Mouse (Mus musculus) myocyte (in vitro differentiated cells): ENCODE measurements at regions not wholly inside any gene's neighbourhood (a gene's known extent, or its start where the extent isn't known, plus 50 kb on each side); places are given as distances from the start of the nearest gene placed in this dataset.
"Not testable (repeated sequence)": the region's sequence is repeated elsewhere in the genome, so short reads cannot be mapped to it uniquely, and the experiment has no call there.

Source experiments
- H3K27me3 ChIP-seq: one replicate; pipeline ENCODE4 v1.6.1; 2011; ENCODE audit not compliant: control insufficient read depth, insufficient read depth, insufficient read length
- H3K36me3 ChIP-seq: one replicate; pipeline ENCODE4 v1.6.1; 2011; ENCODE audit not compliant: control insufficient read depth, insufficient read depth
- H3K4me2 ChIP-seq: one replicate; pipeline ENCODE4 v1.6.1; 2011; ENCODE audit warnings: low read depth, control low read depth
- H3K4me3 ChIP-seq: one replicate; pipeline ENCODE4 v1.5.1; 2011; ENCODE audit warnings: mild to moderate bottlenecking, control low read depth, moderate library complexity
- H3K79me2 ChIP-seq: one replicate; pipeline ENCODE4 v1.6.1; 2011; ENCODE audit not compliant: control insufficient read depth, insufficient read depth
- H3ac ChIP-seq: one replicate; pipeline ENCODE4 v1.6.1; 2011; ENCODE audit not compliant: control insufficient read depth, insufficient read length
- CEBPB ChIP-seq: IDR thresholded peaks from 2 replicates; pipeline ENCODE4 v1.6.1; 2011; ENCODE audit warnings: mild to moderate bottlenecking, moderate library complexity; ENCODE audit not compliant: poor library complexity, insufficient read depth, severe bottlenecking
- E2F4 ChIP-seq: IDR thresholded peaks from one replicate; pipeline ENCODE4 v1.6.1; 2011; ENCODE audit warnings: mild to moderate bottlenecking, control low read depth, moderate library complexity; ENCODE audit not compliant: insufficient read depth
- MAX ChIP-seq: IDR thresholded peaks from one replicate; pipeline ENCODE4 v1.6.1; 2011; ENCODE audit warnings: low read depth, mild to moderate bottlenecking, control low read depth
- MYOD1 ChIP-seq, 3 experiments: IDR thresholded peaks; one replicate each; pipeline ENCODE4 v1.6.1; 2011; ENCODE audit warnings: control low read depth in 2 of 3, low read depth in 2 of 3, mild to moderate bottlenecking in 2 of 3, moderate library complexity in 1 of 3; ENCODE audit not compliant: insufficient read length in 2 of 3, control insufficient read depth in 1 of 3
- MYOG ChIP-seq, 3 experiments: IDR thresholded peaks; one replicate each; pipeline ENCODE4 v1.6.1; 2011; ENCODE audit warnings: control low read depth in 2 of 3, low read depth in 2 of 3, mild to moderate bottlenecking in 2 of 3; ENCODE audit not compliant: insufficient read length in 2 of 3, control insufficient read depth in 1 of 3, insufficient read depth in 1 of 3
- POLR2A ChIP-seq: IDR thresholded peaks from one replicate; pipeline ENCODE4 v1.6.1; 2011; ENCODE audit warnings: low read depth, mild to moderate bottlenecking, control low read depth, moderate library complexity; ENCODE audit not compliant: insufficient read length
- POLR2AphosphoS2 ChIP-seq: IDR thresholded peaks from one replicate; pipeline ENCODE4 v1.6.1; 2011; ENCODE audit warnings: low read depth, control low read depth; ENCODE audit not compliant: insufficient read length
- REST ChIP-seq: IDR thresholded peaks from one replicate; pipeline ENCODE4 v1.6.1; 2011; ENCODE audit warnings: mild to moderate bottlenecking, control low read depth, moderate library complexity; ENCODE audit not compliant: insufficient read depth, insufficient read length
- SRF ChIP-seq: IDR thresholded peaks from one replicate; pipeline ENCODE4 v1.6.1; 2011; ENCODE audit warnings: low read depth; ENCODE audit not compliant: control insufficient read depth, insufficient read length
- TCF12 ChIP-seq: IDR thresholded peaks from one replicate; pipeline ENCODE4 v1.6.1; 2011; ENCODE audit warnings: mild to moderate bottlenecking, control low read depth; ENCODE audit not compliant: poor library complexity, insufficient read depth, severe bottlenecking
- TCF3 ChIP-seq: IDR thresholded peaks from one replicate; pipeline ENCODE4 v1.6.1; 2011; ENCODE audit warnings: low read depth, control low read depth; ENCODE audit not compliant: insufficient read length
- USF1 ChIP-seq: IDR thresholded peaks from one replicate; pipeline ENCODE4 v1.6.1; 2011; ENCODE audit warnings: low read depth, mild to moderate bottlenecking, control low read depth, moderate library complexity

GRCm38 (mm10) chrX:77422206-77422605 is 88.6 kb upstream of the Tbl1x start:
- Histone ChIP-seq H3K27me3 (no peaks in the 10 kb centered on the region), H3K79me2 (no peaks in the 10 kb centered on the region), H3K4me2 (no peak overlapping the region), H3K36me3 (no peaks in the 10 kb centered on the region), H3ac (no peak overlapping the region), H3K4me3 (no peak overlapping the region)
- TF ChIP-seq MYOD1 (IDR thresholded peaks at IDR 0.05; ENCODE audit: control insufficient read depth in 1 of 3, insufficient read length in 2 of 3, low read depth in 2 of 3) (no peak), MAX (no peak)

GRCm38 (mm10) chrX:77424792-77425727 is 85.8 kb upstream of the Tbl1x start:
- Histone ChIP-seq H3K4me3 (no peak overlapping the region), H3K36me3 (no peaks in the 10 kb centered on the region), H3K79me2 (no peaks in the 10 kb centered on the region), H3K4me2 (no peak overlapping the region), H3ac (no peak overlapping the region), H3K27me3 (no peaks in the 10 kb centered on the region)
- TF ChIP-seq REST, result no peak
- no peak for TF ChIP-seq CEBPB
- TF ChIP-seq SRF, result no peak
- no peak for TF ChIP-seq POLR2A
- TF ChIP-seq MAX, result no peak
- no peak for TF ChIP-seq POLR2AphosphoS2
- TF ChIP-seq E2F4, result no peak
- TF ChIP-seq TCF12, result no peak
- no peak for TF ChIP-seq USF1
- TF ChIP-seq MYOD1 (IDR thresholded peaks at IDR 0.05; ENCODE audit: control insufficient read depth in 1 of 3, insufficient read length in 2 of 3, low read depth in 2 of 3), result no peak
- no peak for TF ChIP-seq TCF3
- TF ChIP-seq MYOG (IDR thresholded peaks at IDR 0.05; ENCODE audit: control insufficient read depth in 1 of 3, insufficient read depth in 1 of 3, insufficient read length in 2 of 3, low read depth in 2 of 3), result no peak

- H3K36me3 ChIP-seq, H3K4me3 ChIP-seq, H3ac ChIP-seq, H3K27me3 ChIP-seq, H3K79me2 ChIP-seq, H3K4me2 ChIP-seq: not testable (repeated sequence)
These were observed 85.1 kb upstream of the Tbl1x start for GRCm38 (mm10) chrX:77425728-77426102.

- not testable (repeated sequence) for H3K79me2 ChIP-seq, H3K4me3 ChIP-seq, H3ac ChIP-seq, H3K36me3 ChIP-seq, H3K4me2 ChIP-seq, H3K27me3 ChIP-seq
These were observed 84.0 kb upstream of the Tbl1x start for GRCm38 (mm10) chrX:77426836-77427235.

- Histone ChIP-seq H3ac (no peak overlapping the region), H3K4me3 (no peak overlapping the region), H3K36me3 (no peaks in the 10 kb centered on the region), H3K79me2 (no peaks in the 10 kb centered on the region), H3K27me3 (no peaks in the 10 kb centered on the region), H3K4me2 (peak overlapping the region; percentile 53)
- TF ChIP-seq TCF12, result no peak
- TF ChIP-seq E2F4, result no peak
- TF ChIP-seq MYOG (IDR thresholded peaks at IDR 0.05; ENCODE audit: control insufficient read depth in 1 of 3, insufficient read depth in 1 of 3, insufficient read length in 2 of 3, low read depth in 2 of 3), result no peak
- TF ChIP-seq SRF, result no peak
- TF ChIP-seq MYOD1 (IDR thresholded peaks at IDR 0.05; ENCODE audit: control insufficient read depth in 1 of 3, insufficient read length in 2 of 3, low read depth in 2 of 3), result no peak
- TF ChIP-seq USF1, result no peak
- TF ChIP-seq MAX, result no peak
- no peak for TF ChIP-seq TCF3
- no peak for TF ChIP-seq CEBPB
- no peak for TF ChIP-seq POLR2A
- TF ChIP-seq POLR2AphosphoS2, result no peak
- TF ChIP-seq REST, result no peak
These were observed 78.7 kb upstream of the Tbl1x start for GRCm38 (mm10) chrX:77432001-77432565.
